ENCODE assay signal across 22 mouse cellular contexts in genomic region chr7:27687043-27687442, GRCm38 (mm10). TPM values are rescaled to one million over a fixed set of nuclear protein-coding genes. Genes with fewer than 3 reads are reported as not detected.
A peak's percentile ranks its signal among the peaks of the same experiment; 100 is the strongest.
DNase-seq lines count a peak whose midpoint lies in the region; ATAC-seq and TF ChIP-seq lines count a peak whose summit lies in the region.
"Had no signal": no experiment of that assay in that cellular context is flagged by ENCODE, and none has a peak within 500 bp of the region (broad histone marks: within the 10 kb centered on the region; RNA-seq: fewer than 3 reads in every experiment).

No protein-coding gene starts in this region.

- H3K4me2 ChIP-seq in heart, embryonic 12.5 days: no peak overlapping the region
- no peak overlapping the region for H3K4me2 ChIP-seq in intestine, embryonic 14.5 days (ENCODE audit: low read length)
- H3K4me2 ChIP-seq in intestine, postnatal 0 days (replicated peaks; ENCODE audit: low read depth): no peak overlapping the region
- no peak overlapping the region for H3K4me2 ChIP-seq in forebrain, embryonic 13.5 days

- no peak overlapping the region for H3K27ac ChIP-seq in heart, embryonic 12.5 days (ENCODE audit: poor library complexity, severe bottlenecking)
- H3K27ac ChIP-seq in intestine, embryonic 14.5 days (ENCODE audit: low read depth): no peak overlapping the region
- H3K27ac ChIP-seq in intestine, postnatal 0 days (ENCODE audit: low read depth, low read length): no peak overlapping the region
- H3K27ac ChIP-seq in forebrain, embryonic 13.5 days: no peak overlapping the region

- no peak overlapping the region for H3K9ac ChIP-seq in heart, embryonic 12.5 days
- no peak overlapping the region for H3K9ac ChIP-seq in intestine, embryonic 14.5 days (ENCODE audit: low read length)
- no peak overlapping the region for H3K9ac ChIP-seq in intestine, postnatal 0 days (ENCODE audit: low read depth, low read length)
- H3K9ac ChIP-seq in forebrain, embryonic 13.5 days: no peak overlapping the region

- no peaks in the 10 kb centered on the region for H3K9me3 ChIP-seq in heart, embryonic 12.5 days (replicated peaks)
- H3K9me3 ChIP-seq in intestine, embryonic 14.5 days (ENCODE audit: control insufficient read depth, low read length): no peaks in the 10 kb centered on the region
- no peaks in the 10 kb centered on the region for H3K9me3 ChIP-seq in intestine, postnatal 0 days (ENCODE audit: control insufficient read depth)
- H3K9me3 ChIP-seq in forebrain, embryonic 13.5 days (replicated peaks): no peaks in the 10 kb centered on the region
- H3K9me3 ChIP-seq: G1E had no signal

- H3K27me3 ChIP-seq in heart, embryonic 12.5 days (replicated peaks): peaks cover 11% of the 10 kb centered on the region
- H3K27me3 ChIP-seq in intestine, embryonic 14.5 days (replicated peaks; ENCODE audit: control insufficient read depth, insufficient read depth, low read length): no peaks in the 10 kb centered on the region
- H3K27me3 ChIP-seq in intestine, postnatal 0 days (replicated peaks; ENCODE audit: control insufficient read depth, insufficient read depth, low read length): no peaks in the 10 kb centered on the region
- no peaks in the 10 kb centered on the region for H3K27me3 ChIP-seq in forebrain, embryonic 13.5 days
- H3K27me3 ChIP-seq: CH12.LX, Patski had no signal

- H3K4me3 ChIP-seq in heart, embryonic 12.5 days: no peak overlapping the region
- no peak overlapping the region for H3K4me3 ChIP-seq in intestine, embryonic 14.5 days (ENCODE audit: low read depth, low read length)
- H3K4me3 ChIP-seq in intestine, postnatal 0 days (ENCODE audit: low read depth, low read length): no peak overlapping the region
- H3K4me3 ChIP-seq in forebrain, embryonic 13.5 days: no peak overlapping the region

- DNase-seq in heart, adult 11 months: peak; percentile 74
- DNase-seq in intestine, embryonic 14.5 days (ENCODE audit: low spot score): peak; percentile 54
- peak; percentile 20 for DNase-seq in A20 (ENCODE audit: low read depth, low spot score)
- DNase-seq: adrenal gland, adult 2 months; adrenal gland, adult 8-10 months; adrenal gland, postnatal 10 days; adrenal gland, postnatal 14 days; adrenal gland, postnatal 25 days; adrenal gland, postnatal 36 days; B cell, adult 2 months; cerebellum, adult 11 months; cerebellum, adult 11-12 months; cerebellum, adult 18-20 months; cerebellum, adult 2 months had no signal

- 76% methylated on average over 1 of the region's 1 CpGs for WGBS in heart, embryonic 12.5 days
- 93% methylated on average over 1 of the region's 1 CpGs for WGBS in intestine, embryonic 14.5 days
- 92% methylated on average over 1 of the region's 1 CpGs for WGBS in intestine, postnatal 0 days
- WGBS in forebrain, embryonic 13.5 days: 83% methylated on average over 1 of the region's 1 CpGs

- H3K36me3 ChIP-seq in heart, embryonic 12.5 days: no peaks in the 10 kb centered on the region
- H3K36me3 ChIP-seq in intestine, embryonic 14.5 days (ENCODE audit: control insufficient read depth, insufficient read depth, low read length): no peaks in the 10 kb centered on the region
- H3K36me3 ChIP-seq in intestine, postnatal 0 days (ENCODE audit: control insufficient read depth, insufficient read depth): no peaks in the 10 kb centered on the region
- no peaks in the 10 kb centered on the region for H3K36me3 ChIP-seq in forebrain, embryonic 13.5 days (ENCODE audit: poor library complexity, severe bottlenecking)

- ATAC-seq in heart, embryonic 12.5 days (ENCODE audit: insufficient number of reproducible peaks, low FRiP score): no peak
- no peak for ATAC-seq in intestine, embryonic 14.5 days (replicated peaks; ENCODE audit: low FRiP score, low TSS enrichment, low read depth)
- no peak for ATAC-seq in intestine, postnatal 0 days
- ATAC-seq in forebrain, embryonic 13.5 days: no peak
- ATAC-seq: activated CD4-positive, CD25-positive, alpha-beta regulatory T cell, adult 4 months; CD4-positive, CD25-positive, alpha-beta regulatory T cell, adult 4 months; Patski had no signal

- peaks cover 7% of the 10 kb centered on the region; the same call in 1 of the 2 replicates for H3K4me1 ChIP-seq in heart, embryonic 12.5 days (replicated peaks)
- H3K4me1 ChIP-seq in intestine, embryonic 14.5 days (replicated peaks; ENCODE audit: control insufficient read depth, insufficient read depth, low read length): 0 out of 2 replicates have a peak, but pooled peaks cover 5% of the 10 kb centered on the region
- no peaks in the 10 kb centered on the region for H3K4me1 ChIP-seq in intestine, postnatal 0 days (replicated peaks; ENCODE audit: control insufficient read depth, insufficient read depth, low read length)
- peaks cover 26% of the 10 kb centered on the region for H3K4me1 ChIP-seq in forebrain, embryonic 13.5 days

- no peak for TF ChIP-seq CTCF in intestine, postnatal 0 days (IDR thresholded peaks at IDR 0.05; ENCODE audit: low read depth)

RNA-seq across cellular contexts. Expression of gene Zfp607b, which starts 2.1 kb away (rescaled TPM):
- polyA plus RNA-seq in heart, embryonic 12.5 days (2016; fragmentation: Nextera tagmentation; extraction: Ambion mirVana): 1.7 and 2.8 TPM in 2 replicates
- 2.5 and 3.4 TPM in 2 replicates for polyA plus RNA-seq in intestine, embryonic 14.5 days (2014; fragmentation: Nextera tagmentation; extraction: Ambion mirVana)
- polyA plus RNA-seq in intestine, postnatal 0 days (2015; fragmentation: Nextera tagmentation; extraction: Ambion mirVana): 1.1 and 1.2 TPM in 2 replicates
- polyA plus RNA-seq in forebrain, embryonic 13.5 days (2015; fragmentation: Nextera tagmentation; extraction: Ambion mirVana): 10.8 and 12.3 TPM in 2 replicates

RNA-seq across cellular contexts. Expression of gene Map3k10, which starts 12.6 kb away (rescaled TPM):
- 8.8 and 9.8 TPM in 2 replicates for polyA plus RNA-seq in heart, embryonic 12.5 days (2016; fragmentation: Nextera tagmentation; extraction: Ambion mirVana)
- 6.3 and 7.0 TPM in 2 replicates for polyA plus RNA-seq in intestine, embryonic 14.5 days (2014; fragmentation: Nextera tagmentation; extraction: Ambion mirVana)
- 3.2 and 3.6 TPM in 2 replicates for polyA plus RNA-seq in intestine, postnatal 0 days (2015; fragmentation: Nextera tagmentation; extraction: Ambion mirVana)
- 9.0 TPM in 2 replicates for polyA plus RNA-seq in forebrain, embryonic 13.5 days (2015; fragmentation: Nextera tagmentation; extraction: Ambion mirVana)

RNA-seq across cellular contexts. Expression of gene Ttc9b, which starts 33.3 kb away (rescaled TPM):
- 0.09 TPM in 1 of 2 replicates, not detected in the other for polyA plus RNA-seq in heart, embryonic 12.5 days (2016; fragmentation: Nextera tagmentation; extraction: Ambion mirVana)
- 3.2 and 3.3 TPM in 2 replicates for polyA plus RNA-seq in intestine, embryonic 14.5 days (2014; fragmentation: Nextera tagmentation; extraction: Ambion mirVana)
- polyA plus RNA-seq in intestine, postnatal 0 days (2015; fragmentation: Nextera tagmentation; extraction: Ambion mirVana): 1.3 and 1.6 TPM in 2 replicates
- 37.3 and 42.7 TPM in 2 replicates for polyA plus RNA-seq in forebrain, embryonic 13.5 days (2015; fragmentation: Nextera tagmentation; extraction: Ambion mirVana)
- polyA plus RNA-seq: activated CD4-positive, CD25-positive, alpha-beta regulatory T cell, adult 4 months; CD4-positive, CD25-positive, alpha-beta regulatory T cell, adult 4 months; G1E had no signal

RNA-seq across cellular contexts. Expression of gene Zfp60, which starts 44.1 kb away (rescaled TPM):
- 20.2 TPM in 2 replicates for polyA plus RNA-seq in heart, embryonic 12.5 days (2016; fragmentation: Nextera tagmentation; extraction: Ambion mirVana)
- polyA plus RNA-seq in intestine, embryonic 14.5 days (2014; fragmentation: Nextera tagmentation; extraction: Ambion mirVana): 28.5 and 32.2 TPM in 2 replicates
- polyA plus RNA-seq in intestine, postnatal 0 days (2015; fragmentation: Nextera tagmentation; extraction: Ambion mirVana): 6.7 and 8.5 TPM in 2 replicates
- 116 and 129 TPM in 2 replicates for polyA plus RNA-seq in forebrain, embryonic 13.5 days (2015; fragmentation: Nextera tagmentation; extraction: Ambion mirVana)

Comparison
In these comparisons a context has a peak if more than half of its experiments do, and no peak if none do; other contexts are left out.
1. DNase-seq: peak in every context shown above with its lines; median percentile 74 in heart, adult 11 months; 54 in intestine, embryonic 14.5 days; 20 in A20.